Mouse (Mus musculus) kidney, adult 2 months (tissue): ENCODE data around the gene Rora.

ENCODE experiments used
- CTCF ChIP-seq: fragments of 200-500 bp; conservative IDR thresholded peaks from 2 replicates; pipeline ENCODE4 v1.5.1; 2011; ENCODE audit warnings: low read depth, mild to moderate bottlenecking, control low read depth, low read length, moderate library complexity, mixed read lengths; ENCODE audit not compliant: insufficient read depth, insufficient read length
- POLR2A ChIP-seq: fragments of 200-500 bp; IDR thresholded peaks from one replicate; pipeline ENCODE4 v1.6.1; 2011; ENCODE audit warnings: low read depth, low read length, control low read depth

- TF ChIP-seq CTCF (no peak), POLR2A (no peak)
Observed at GRCm38 (mm10) chr9:68673221-68673620, 19.6 kb downstream of the Rora start.
